Mouse (Mus musculus): ENCODE results near the gene Pitpna. TPM values are rescaled to one million over a fixed set of nuclear protein-coding genes. Genes with fewer than 3 reads are reported as not detected.

Pitpna gene
- polyA plus RNA-seq, 1 experiment from 2014 or later = 124 TPM

DNA sequence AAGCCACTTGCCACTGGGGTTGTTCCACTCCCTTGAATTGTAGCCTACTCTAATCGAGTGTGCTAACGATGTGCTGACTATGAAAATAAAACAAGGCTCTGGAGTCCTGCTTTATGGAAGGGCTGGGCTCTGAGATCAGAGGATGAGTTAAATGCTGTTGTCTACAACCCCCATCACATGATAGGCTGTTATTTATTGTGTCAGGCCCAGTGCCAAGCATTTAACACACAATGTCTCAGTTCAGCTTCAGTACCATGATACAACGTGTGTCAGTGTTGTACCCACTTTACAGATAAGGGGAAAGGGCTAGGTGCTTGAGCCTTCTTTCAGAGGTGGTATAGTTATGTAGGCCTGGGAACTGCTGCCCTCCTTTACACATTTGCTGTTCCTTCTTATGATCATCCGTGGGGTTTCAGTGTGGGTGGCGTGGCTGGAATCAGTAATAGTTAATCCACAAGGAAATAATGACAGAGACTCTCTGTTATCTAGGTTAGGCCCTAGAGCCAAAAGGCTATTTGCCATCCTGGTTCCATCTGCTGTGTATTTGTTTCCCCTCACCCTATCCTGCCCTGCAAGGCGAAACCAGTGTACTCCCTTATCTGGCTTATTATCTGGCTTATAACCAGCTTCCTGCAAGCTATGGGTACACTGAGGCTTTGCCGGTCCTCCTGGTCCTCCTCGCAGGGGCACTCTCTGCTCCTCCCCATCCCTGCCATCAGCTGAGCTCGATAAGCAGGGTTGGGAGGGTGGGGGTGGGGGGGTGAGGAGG, 20.4 kb upstream of the Pitpna start:
- ATAC-seq (ENCODE audit: low FRiP score, low read depth) = no peak
- no peaks in the 10 kb centered on the region for H3K27me3 ChIP-seq
- no peak overlapping the region for H3K27ac ChIP-seq (replicated peaks)
- H3K4me1 ChIP-seq (replicated peaks) = peaks cover 11% of the 10 kb centered on the region
- no peak overlapping the region for H3K9ac ChIP-seq
- 67% methylated on average over 9 of the region's 9 CpGs for WGBS
- H3K36me3 ChIP-seq = peaks cover 54% of the 10 kb centered on the region
- H3K9me3 ChIP-seq = no peaks in the 10 kb centered on the region
- H3K4me2 ChIP-seq = no peak overlapping the region
- H3K4me3 ChIP-seq = no peak overlapping the region

GRCm38 (mm10) chr11:75568115-75568511, 19.8 kb upstream of the Pitpna start:
- ATAC-seq (ENCODE audit: low FRiP score, low read depth) = no peak
- Histone ChIP-seq H3K27me3 (no peaks in the 10 kb centered on the region), H3K4me3 (no peak overlapping the region), H3K9ac (no peak overlapping the region), H3K4me1 (replicated peaks) (peaks cover 17% of the 10 kb centered on the region), H3K27ac (replicated peaks) (no peak overlapping the region), H3K4me2 (no peak overlapping the region), H3K36me3 (peaks cover 50% of the 10 kb centered on the region), H3K9me3 (no peaks in the 10 kb centered on the region)
- 85% methylated on average over 6 of the region's 6 CpGs for WGBS

- peaks cover 44% of the 10 kb centered on the region for H3K36me3 ChIP-seq
- no peak overlapping the region for H3K27ac ChIP-seq (replicated peaks)
- ATAC-seq (ENCODE audit: low FRiP score, low read depth) = no peak
- no peaks in the 10 kb centered on the region for H3K9me3 ChIP-seq
- no peak overlapping the region for H3K9ac ChIP-seq
- 96% methylated on average over 12 of the region's 12 CpGs for WGBS
- H3K27me3 ChIP-seq = no peaks in the 10 kb centered on the region
- H3K4me2 ChIP-seq = no peak overlapping the region
- H3K4me3 ChIP-seq = no peak overlapping the region
- peaks cover 19% of the 10 kb centered on the region for H3K4me1 ChIP-seq (replicated peaks)
These were observed 18.9 kb upstream of the Pitpna start for GRCm38 (mm10) chr11:75568962-75569361.

GRCm38 (mm10) chr11:75570375-75571125, 17.3 kb upstream of the Pitpna start:
- Histone ChIP-seq H3K4me2 (no peak overlapping the region), H3K36me3 (peaks cover 35% of the 10 kb centered on the region), H3K4me1 (replicated peaks) (peaks cover 19% of the 10 kb centered on the region), H3K4me3 (no peak overlapping the region), H3K9ac (no peak overlapping the region), H3K27me3 (no peaks in the 10 kb centered on the region), H3K27ac (replicated peaks) (no peak overlapping the region), H3K9me3 (no peaks in the 10 kb centered on the region)
- WGBS = 90% methylated on average over 17 of the region's 17 CpGs
- no peak for ATAC-seq (ENCODE audit: low FRiP score, low read depth)

DNA sequence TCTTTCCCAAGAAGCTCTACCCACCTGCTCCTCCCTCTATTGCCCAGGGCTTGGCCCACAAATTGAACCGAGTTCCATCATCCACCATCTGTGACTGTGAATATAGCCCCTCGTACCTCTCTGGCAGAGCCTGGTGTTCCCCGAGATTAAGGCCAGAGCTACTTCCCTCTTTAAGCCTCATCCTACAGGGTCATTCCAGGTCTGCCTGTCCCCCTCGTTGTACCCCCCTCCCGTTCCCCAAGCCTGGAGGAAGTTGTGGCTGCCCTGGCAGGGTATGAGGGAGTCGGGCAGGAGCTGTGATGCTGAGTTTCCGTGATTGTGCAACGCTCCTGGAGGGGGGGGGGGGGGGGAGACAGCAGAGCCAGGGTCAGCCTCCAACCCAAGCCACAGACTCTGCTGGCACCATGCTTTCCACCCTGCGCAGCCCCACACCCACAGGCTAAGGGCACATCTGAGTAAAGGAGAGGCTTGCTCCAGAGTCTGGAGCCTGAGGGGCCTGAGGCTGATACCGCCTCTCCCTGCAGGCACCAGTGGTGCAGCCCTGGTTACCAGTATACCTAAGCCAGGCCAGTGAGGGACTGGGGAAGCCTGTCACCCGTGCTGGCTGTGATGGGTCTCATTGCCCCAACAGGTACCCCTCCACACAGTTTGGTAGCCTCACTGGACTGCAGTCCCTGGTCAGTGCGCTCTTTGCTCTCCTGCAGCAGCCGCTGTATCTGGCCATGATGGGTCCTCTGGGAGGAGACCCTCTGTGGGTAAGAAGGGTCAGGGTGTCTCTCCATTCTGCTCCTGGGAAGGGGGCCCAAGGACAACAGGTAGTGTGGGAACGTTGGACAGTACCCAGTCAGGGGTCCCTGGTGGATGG, 16.5 kb upstream of the Pitpna start:
- no peak overlapping the region for H3K4me2 ChIP-seq
- H3K4me1 ChIP-seq (replicated peaks) = peaks cover 19% of the 10 kb centered on the region
- no peak overlapping the region for H3K4me3 ChIP-seq
- whole genome bisulfite sequencing = 76% methylated on average over 14 of the region's 14 CpGs
- H3K36me3 ChIP-seq = peaks cover 31% of the 10 kb centered on the region
- H3K9me3 ChIP-seq = no peaks in the 10 kb centered on the region
- ATAC-seq (ENCODE audit: low FRiP score, low read depth) = no peak
- no peak overlapping the region for H3K9ac ChIP-seq
- H3K27ac ChIP-seq (replicated peaks) = no peak overlapping the region
- no peaks in the 10 kb centered on the region for H3K27me3 ChIP-seq

DNA sequence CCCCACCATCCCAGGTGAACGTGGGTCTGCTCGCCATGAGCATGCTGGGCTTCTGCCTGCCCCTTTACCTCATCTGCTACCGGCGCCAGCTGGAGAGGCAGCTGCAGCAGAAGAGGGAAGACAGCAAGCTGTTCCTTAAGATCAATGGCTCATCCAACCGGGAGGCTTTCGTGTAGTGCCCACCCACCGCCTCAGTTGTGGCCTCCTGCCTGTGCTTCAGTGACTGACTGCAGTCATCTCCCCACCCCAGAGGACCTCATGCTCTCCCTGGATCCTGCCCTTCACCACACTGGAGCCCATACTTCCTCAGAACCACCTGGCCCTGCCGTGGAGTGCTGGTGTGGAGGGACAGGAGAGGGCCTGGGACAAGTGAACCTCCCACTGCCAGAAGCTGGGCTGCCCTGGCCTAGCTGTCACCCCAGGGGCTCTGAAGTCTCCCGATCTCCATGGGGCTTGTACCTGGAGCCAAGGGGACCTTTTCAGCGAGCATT, 15.6 kb upstream of the Pitpna start:
- Histone ChIP-seq H3K9ac (peak overlapping the region; percentile 26), H3K9me3 (no peaks in the 10 kb centered on the region), H3K4me3 (no peak overlapping the region), H3K36me3 (peaks cover 24% of the 10 kb centered on the region), H3K4me2 (no peak overlapping the region), H3K27me3 (no peaks in the 10 kb centered on the region), H3K27ac (replicated peaks) (peak overlapping the region; percentile 78), H3K4me1 (replicated peaks) (peaks cover 19% of the 10 kb centered on the region)
- 12% methylated on average over 10 of the region's 10 CpGs for WGBS
- ATAC-seq (ENCODE audit: low FRiP score, low read depth) = no peak

DNA sequence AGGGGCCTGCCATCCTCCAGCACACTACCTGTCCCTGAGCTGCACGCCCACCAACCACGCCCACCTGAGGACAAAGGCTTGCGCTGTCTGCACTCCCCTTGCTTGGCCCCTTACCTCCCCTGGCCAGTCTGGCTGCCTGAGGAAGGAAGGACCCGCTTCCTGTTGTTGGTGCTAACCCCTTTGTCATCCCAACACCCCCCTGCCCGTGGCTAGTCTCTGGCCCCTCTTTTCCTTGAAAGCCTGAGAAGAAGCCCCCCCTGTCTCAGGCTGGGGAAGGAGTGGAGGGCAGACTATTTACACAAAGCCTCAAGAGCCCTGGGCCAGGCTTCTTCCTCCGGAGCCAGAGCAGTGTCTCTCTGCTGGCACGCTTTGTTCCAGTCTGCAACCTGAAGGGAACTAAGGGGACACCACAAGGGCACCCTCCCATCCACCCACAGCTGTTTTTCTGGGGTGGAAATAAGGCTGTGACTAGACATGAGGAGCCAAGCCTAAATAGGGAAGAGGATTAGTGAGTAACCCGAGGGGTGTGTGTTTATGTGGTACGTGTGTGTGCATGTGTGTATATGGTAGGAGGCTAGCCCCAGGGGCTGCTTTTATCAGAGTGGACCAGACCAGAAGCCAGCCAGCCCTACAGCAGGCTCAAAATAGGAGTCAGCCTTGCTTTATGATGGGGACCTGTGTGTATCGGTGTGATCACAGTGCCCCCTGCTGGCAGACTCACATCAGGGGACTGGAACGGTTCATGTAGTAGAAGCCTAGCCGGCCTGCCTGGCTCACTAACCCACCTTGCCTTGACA, 14.8 kb upstream of the Pitpna start:
- peak overlapping the region; percentile 4; the same call in 1 of the 2 replicates for H3K4me2 ChIP-seq
- ATAC-seq (ENCODE audit: low FRiP score, low read depth) = peak; percentile 89
- peaks cover 21% of the 10 kb centered on the region for H3K36me3 ChIP-seq
- WGBS = 8% methylated on average over 12 of the region's 12 CpGs
- H3K27ac ChIP-seq (replicated peaks) = peak overlapping the region; percentile 78
- H3K9me3 ChIP-seq = no peaks in the 10 kb centered on the region
- no peak overlapping the region for H3K4me3 ChIP-seq
- peak overlapping the region; percentile 26 for H3K9ac ChIP-seq
- H3K4me1 ChIP-seq (replicated peaks) = peaks cover 19% of the 10 kb centered on the region
- H3K27me3 ChIP-seq = no peaks in the 10 kb centered on the region

- Histone ChIP-seq H3K9ac (no peak overlapping the region), H3K9me3 (no peaks in the 10 kb centered on the region), H3K27me3 (no peaks in the 10 kb centered on the region), H3K4me3 (no peak overlapping the region), H3K4me2 (no peak overlapping the region), H3K27ac (replicated peaks) (no peak overlapping the region), H3K36me3 (peaks cover 7% of the 10 kb centered on the region), H3K4me1 (replicated peaks) (peaks cover 19% of the 10 kb centered on the region)
- ATAC-seq (ENCODE audit: low FRiP score, low read depth) = no peak
- 82% methylated on average over 5 of the region's 5 CpGs for WGBS
These were observed 13.3 kb upstream of the Pitpna start for GRCm38 (mm10) chr11:75574378-75575123.

DNA sequence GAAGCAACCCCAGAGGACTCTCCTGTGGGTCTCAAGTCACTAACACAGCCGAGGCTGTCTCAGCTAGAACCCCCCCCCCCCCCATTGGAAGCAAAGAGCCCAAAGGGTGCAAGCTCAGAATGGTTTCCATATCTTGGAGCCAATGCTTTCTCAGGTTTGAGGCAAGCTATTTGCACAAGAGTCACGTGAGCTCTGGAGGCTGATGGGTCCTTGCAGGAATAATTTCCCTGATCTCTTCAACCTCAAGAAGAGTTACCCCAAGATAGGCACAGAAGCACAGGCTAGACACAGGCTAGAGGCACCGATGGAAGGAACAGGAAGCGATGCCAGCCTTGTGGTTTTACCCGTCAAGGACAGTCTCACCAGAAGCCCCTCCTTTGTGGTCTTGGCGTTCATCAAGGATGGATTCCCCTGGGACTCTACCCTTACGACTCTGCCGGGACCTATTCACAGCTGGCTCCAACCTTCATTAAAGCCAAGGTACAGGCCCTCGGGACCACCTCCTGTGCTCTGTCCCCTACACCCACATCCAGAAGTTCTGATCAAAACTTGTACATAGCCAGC, 12.3 kb upstream of the Pitpna start:
- Histone ChIP-seq H3K4me2 (no peak overlapping the region), H3K9ac (no peak overlapping the region), H3K4me1 (replicated peaks) (peaks cover 19% of the 10 kb centered on the region), H3K27ac (replicated peaks) (no peak overlapping the region), H3K4me3 (no peak overlapping the region), H3K9me3 (no peaks in the 10 kb centered on the region), H3K27me3 (no peaks in the 10 kb centered on the region), H3K36me3 (no peaks in the 10 kb centered on the region; the same call in 1 of the 2 replicates)
- no peak for ATAC-seq (ENCODE audit: low FRiP score, low read depth)
- WGBS = 77% methylated on average over 9 of the region's 9 CpGs

GRCm38 (mm10) chr11:75578609-75579008, 9.3 kb upstream of the Pitpna start:
- no peaks in the 10 kb centered on the region for H3K27me3 ChIP-seq
- H3K9ac ChIP-seq = no peak overlapping the region
- H3K9me3 ChIP-seq = no peaks in the 10 kb centered on the region
- H3K4me1 ChIP-seq (replicated peaks) = no peaks in the 10 kb centered on the region; the same call in 1 of the 2 replicates
- H3K27ac ChIP-seq (replicated peaks) = no peak overlapping the region
- H3K4me3 ChIP-seq = no peak overlapping the region
- no peak overlapping the region for H3K4me2 ChIP-seq
- WGBS = 78% methylated on average over 5 of the region's 5 CpGs
- ATAC-seq (ENCODE audit: low FRiP score, low read depth) = no peak
- H3K36me3 ChIP-seq = no peaks in the 10 kb centered on the region

Measured in hindbrain, embryonic 15.5 days (tissue).